Mouse (Mus musculus) CH12.LX (cell line): Measurements from ENCODE around the gene Clec11a.

ENCODE experiments used
- CHD1 ChIP-seq: IDR thresholded peaks from 2 replicates; pipeline ENCODE4 v1.6.1; 2012; ENCODE audit warnings: low read depth, low read length, improper control_type of control experiment, inconsistent platforms
- CTCF ChIP-seq, 2 experiments: IDR thresholded peaks in 1 of 2; conservative IDR thresholded peaks in 1 of 2; 2 replicates each; pipeline ENCODE4 v1.5.1; 2011 to 2012; ENCODE audit warnings: low read depth in 2 of 2, low read length in 2 of 2, improper control_type of control experiment in 1 of 2, inconsistent platforms in 1 of 2, mild to moderate bottlenecking in 1 of 2, moderate library complexity in 1 of 2
- EP300 ChIP-seq: IDR thresholded peaks from 2 replicates; pipeline ENCODE4 v1.6.1; 2011; ENCODE audit warnings: low read length, improper control_type of control experiment
- ETS1 ChIP-seq: conservative IDR thresholded peaks from 2 replicates; pipeline ENCODE4 v1.6.1; 2012; ENCODE audit warnings: low read depth, mild to moderate bottlenecking, inconsistent platforms, low read length, improper control_type of control experiment, moderate library complexity
- JUND ChIP-seq: conservative IDR thresholded peaks from 2 replicates; pipeline ENCODE4 v1.6.1; 2011; ENCODE audit warnings: low read depth, low read length, improper control_type of control experiment
- MAFK ChIP-seq: IDR thresholded peaks from 2 replicates; pipeline ENCODE4 v1.6.1; 2011; ENCODE audit warnings: low read length, improper control_type of control experiment; ENCODE audit not compliant: insufficient replicate concordance
- MAX ChIP-seq: IDR thresholded peaks from 2 replicates; pipeline ENCODE4 v1.6.1; 2011; ENCODE audit warnings: low read length, improper control_type of control experiment
- MEF2A ChIP-seq: IDR thresholded peaks from 2 replicates; pipeline ENCODE4 v1.6.1; 2014; ENCODE audit warnings: low read depth, mild to moderate bottlenecking, inconsistent platforms, low read length, improper control_type of control experiment, borderline replicate concordance
- MXI1 ChIP-seq: IDR thresholded peaks from 2 replicates; pipeline ENCODE4 v1.6.1; 2011; ENCODE audit warnings: mild to moderate bottlenecking, low read depth, low read length, improper control_type of control experiment
- POLR2A ChIP-seq: IDR thresholded peaks from 2 replicates; pipeline ENCODE4 v1.6.1; 2011; ENCODE audit warnings: low read depth, mild to moderate bottlenecking, improper control_type of control experiment, low read length
- TBP ChIP-seq: conservative IDR thresholded peaks from 2 replicates; pipeline ENCODE4 v1.6.1; 2011; ENCODE audit warnings: low read depth, low read length, improper control_type of control experiment

GRCm38 (mm10) chr7:44277250-44277622, 29.5 kb downstream of the Clec11a start:
- TF ChIP-seq EP300 = no peak
- peak; percentile 54 to 74 for TF ChIP-seq CTCF (conservative IDR thresholded peaks at IDR 0.05 in 1 of 2, IDR thresholded peaks at IDR 0.05 in 1 of 2; ENCODE audit: low read depth in 2 of 2, low read length in 2 of 2)
- no peak for TF ChIP-seq CHD1
- TF ChIP-seq MAFK = no peak
- no peak for TF ChIP-seq POLR2A
- no peak for TF ChIP-seq ETS1
- no peak for TF ChIP-seq MEF2A
- no peak for TF ChIP-seq MAX
- no peak for TF ChIP-seq MXI1
- TF ChIP-seq TBP = no peak
- no peak for TF ChIP-seq JUND
